Mouse (Mus musculus): ENCODE data around the gene Fam181a.

- TF ChIP-seq CTCF (IDR thresholded peaks at IDR 0.05; ENCODE audit: low read depth) (no peak), EP300 (IDR thresholded peaks at IDR 0.05; ENCODE audit: low read depth) (no peak)
Measured at GRCm38 (mm10) chr12:103352735-103353134, 42.0 kb downstream of the Fam181a start.

Data from heart, postnatal 0 days (tissue).